Mouse (Mus musculus) intestine, embryonic 16.5 days (tissue): ENCODE data around the gene Acvr1b. TPM values are rescaled to one million over a fixed set of nuclear protein-coding genes. Genes with fewer than 3 reads are reported as not detected.

Experiments
- ATAC-seq: fragments of 200-750 bp; cut with Nextera tagmentation; 2 replicates; pipeline ENCODE4 v1.8.0; 2017; ENCODE audit warnings: moderate TSS enrichment, moderate library complexity
- H3K27ac ChIP-seq: fragments of 300-500 bp; sonication (generic); 2 replicates; pipeline ENCODE4 v1.5.1; 2014; ENCODE audit warnings: mild to moderate bottlenecking, low read length
- H3K27me3 ChIP-seq: fragments of 300-500 bp; sonication (generic); replicated peaks from 2 replicates; pipeline ENCODE4 v1.6.1; 2014; ENCODE audit warnings: low read length, control low read depth, mixed read lengths; ENCODE audit not compliant: control insufficient read depth, insufficient read depth
- H3K36me3 ChIP-seq: fragments of 300-500 bp; sonication (generic); 2 replicates; pipeline ENCODE4 v1.6.1; 2014; ENCODE audit warnings: low read length, control low read depth; ENCODE audit not compliant: control insufficient read depth, insufficient read depth
- H3K4me1 ChIP-seq: fragments of 300-500 bp; sonication (generic); 2 replicates; pipeline ENCODE4 v1.6.1; 2014; ENCODE audit warnings: low read length, control low read depth, mixed read lengths; ENCODE audit not compliant: control insufficient read depth, insufficient read depth
- H3K4me2 ChIP-seq: fragments of 300-500 bp; sonication (generic); 2 replicates; pipeline ENCODE4 v1.6.1; 2014; ENCODE audit warnings: low read depth, low read length, control low read depth
- H3K4me3 ChIP-seq: fragments of 300-500 bp; sonication (generic); 2 replicates; pipeline ENCODE4 v1.5.1; 2014; ENCODE audit warnings: mild to moderate bottlenecking, low read length
- H3K9ac ChIP-seq: fragments of 300-500 bp; sonication (generic); 2 replicates; pipeline ENCODE4 v1.6.1; 2014; ENCODE audit warnings: low read depth, low read length
- H3K9me3 ChIP-seq: fragments of 300-500 bp; sonication (generic); 2 replicates; pipeline ENCODE4 v1.6.1; 2016; ENCODE audit warnings: low read length, control low read depth; ENCODE audit not compliant: control insufficient read depth
- WGBS: fragments of 180-500 bp; shearing (Covaris S2); extraction: QIAGEN DNeasy Blood & Tissue Kit; methylation state at CpG from one replicate; pipeline ENCODE4 v1.1.7; 2014; 5-methylcytosine and 5-hydroxymethylcytosine counted together
- polyA plus RNA-seq: library from polyadenylated mRNA; unstranded; fragments of >200 nt; fragmentation: Nextera tagmentation; extraction: Ambion mirVana; gene quantifications from 2 replicates; pipeline ENCODE4 v1.2.1, GENCODE M21; 2015

Gene Acvr1b
- polyA plus RNA-seq, 1 experiment from 2014 or later = 10.4 TPM

GRCm38 (mm10) chr15:101252614-101253013, 78.7 kb downstream of the Acvr1b start:
- no peak overlapping the region for H3K4me2 ChIP-seq
- H3K27ac ChIP-seq = no peak overlapping the region
- no peak overlapping the region for H3K4me3 ChIP-seq
- no peaks in the 10 kb centered on the region for H3K9me3 ChIP-seq
- H3K36me3 ChIP-seq = no peaks in the 10 kb centered on the region
- H3K4me1 ChIP-seq = peaks cover 16% of the 10 kb centered on the region
- H3K27me3 ChIP-seq = no peaks in the 10 kb centered on the region
- ATAC-seq = no peak
- 77% methylated on average over 6 of the region's 6 CpGs for WGBS
- no peak overlapping the region for H3K9ac ChIP-seq

GRCm38 (mm10) chr15:101253563-101253885, 79.7 kb downstream of the Acvr1b start:
- H3K27ac ChIP-seq = no peak overlapping the region
- H3K9me3 ChIP-seq = no peaks in the 10 kb centered on the region
- H3K9ac ChIP-seq = peak overlapping the region; percentile 78
- ATAC-seq = no peak
- no peaks in the 10 kb centered on the region for H3K36me3 ChIP-seq
- peaks cover 9% of the 10 kb centered on the region; the same call in 1 of the 2 replicates for H3K4me1 ChIP-seq
- H3K4me2 ChIP-seq = peak overlapping the region; percentile 94
- WGBS = 40% methylated on average over 3 of the region's 3 CpGs
- H3K4me3 ChIP-seq = peak overlapping the region; percentile 61
- no peaks in the 10 kb centered on the region for H3K27me3 ChIP-seq

- Histone ChIP-seq H3K4me1 (peaks cover 9% of the 10 kb centered on the region; the same call in 1 of the 2 replicates), H3K4me3 (peak within 1 kb of the TSS; percentile 61), H3K36me3 (no peaks in the 10 kb centered on the region), H3K27ac (0 out of 2 replicates have a peak within 1 kb of the TSS, but pooled peaks have one; percentile 13), H3K4me2 (peak within 1 kb of the TSS; percentile 94), H3K9me3 (no peaks in the 10 kb centered on the region), H3K27me3 (no peaks in the 10 kb centered on the region), H3K9ac (peak within 1 kb of the TSS; percentile 78)
- 1% methylated on average over 77 of the region's 82 CpGs for WGBS
- ATAC-seq = peak; percentile 70
These were observed 80.3 kb downstream of the Acvr1b start, which contains the start of gene Nr4a1 for GRCm38 (mm10) chr15:101253886-101254795. Gene Nr4a1, plus strand, starts transcription at chr15:101254269.

GRCm38 (mm10) chr15:101255842-101256462, 82.1 kb downstream of the Acvr1b start:
- no peaks in the 10 kb centered on the region for H3K36me3 ChIP-seq
- WGBS = 91% methylated on average over 7 of the region's 7 CpGs
- no peaks in the 10 kb centered on the region for H3K9me3 ChIP-seq
- H3K9ac ChIP-seq = no peak overlapping the region
- H3K27ac ChIP-seq = no peak overlapping the region
- ATAC-seq = no peak
- no peak overlapping the region for H3K4me2 ChIP-seq
- no peak overlapping the region for H3K4me3 ChIP-seq
- H3K27me3 ChIP-seq = no peaks in the 10 kb centered on the region
- peaks cover 22% of the 10 kb centered on the region for H3K4me1 ChIP-seq

GRCm38 (mm10) chr15:101256463-101257206, 82.8 kb downstream of the Acvr1b start:
- no peak for ATAC-seq
- Histone ChIP-seq H3K9ac (no peak overlapping the region), H3K9me3 (no peaks in the 10 kb centered on the region), H3K4me2 (no peak overlapping the region), H3K36me3 (no peaks in the 10 kb centered on the region), H3K4me1 (peaks cover 27% of the 10 kb centered on the region), H3K27me3 (no peaks in the 10 kb centered on the region), H3K4me3 (no peak overlapping the region), H3K27ac (no peak overlapping the region)
- WGBS = 74% methylated on average over 14 of the region's 14 CpGs

GRCm38 (mm10) chr15:101258420-101258819, 84.6 kb downstream of the Acvr1b start:
- no peak overlapping the region for H3K27ac ChIP-seq
- no peaks in the 10 kb centered on the region for H3K27me3 ChIP-seq
- H3K36me3 ChIP-seq = no peaks in the 10 kb centered on the region
- H3K9ac ChIP-seq = no peak overlapping the region
- no peak overlapping the region for H3K4me2 ChIP-seq
- WGBS = 82% methylated on average over 11 of the region's 11 CpGs
- H3K4me3 ChIP-seq = no peak overlapping the region
- H3K9me3 ChIP-seq = no peaks in the 10 kb centered on the region
- no peak for ATAC-seq
- H3K4me1 ChIP-seq = peaks cover 38% of the 10 kb centered on the region

- Histone ChIP-seq H3K27me3 (no peaks in the 10 kb centered on the region), H3K27ac (peak overlapping the region; percentile 91), H3K9ac (peak overlapping the region; percentile 22; the same call in 1 of the 2 replicates), H3K4me3 (no peak overlapping the region), H3K4me1 (peaks cover 30% of the 10 kb centered on the region), H3K36me3 (no peaks in the 10 kb centered on the region), H3K4me2 (no peak overlapping the region), H3K9me3 (no peaks in the 10 kb centered on the region)
- no peak for ATAC-seq
- 75% methylated on average over 3 of the region's 3 CpGs for WGBS
These were observed 86.1 kb downstream of the Acvr1b start for GRCm38 (mm10) chr15:101259922-101260321.

- no peaks in the 10 kb centered on the region for H3K36me3 ChIP-seq
- H3K4me2 ChIP-seq = 0 out of 2 replicates have a peak overlapping the region, but pooled peaks have one; percentile 5
- H3K27ac ChIP-seq = peak overlapping the region; percentile 91
- H3K9ac ChIP-seq = peak overlapping the region; percentile 22; the same call in 1 of the 2 replicates
- ATAC-seq = peak; percentile 38; the same call in 1 of the 2 replicates
- H3K4me3 ChIP-seq = no peak overlapping the region
- WGBS = 40% methylated on average over 10 of the region's 10 CpGs
- no peaks in the 10 kb centered on the region for H3K27me3 ChIP-seq
- peaks cover 30% of the 10 kb centered on the region for H3K4me1 ChIP-seq
- no peaks in the 10 kb centered on the region for H3K9me3 ChIP-seq
These were observed 86.5 kb downstream of the Acvr1b start for GRCm38 (mm10) chr15:101260387-101260786.
